Mouse (Mus musculus) kidney, postnatal 25 days (tissue): ENCODE measurements at regions not wholly inside any gene's neighbourhood (a gene's known extent, or its start where the extent isn't known, plus 50 kb on each side); places are given as distances from the start of the nearest gene placed in this dataset.

Experiments used
- DNase-seq, 2 experiments: peaks; one replicate each; pipeline ENCODE4 v3.0.0; 2021; ENCODE audit warnings: mixed read lengths in 2 of 2

- DNase-seq: no peak
Measured at GRCm38 (mm10) chr2:108913967-108914366, 366.6 kb upstream of the Kif18a start.

GRCm38 (mm10) chr2:108919500-108920045 lies 361.0 kb upstream of the Kif18a start:
- no peak for DNase-seq

- no peak for DNase-seq
Measured at GRCm38 (mm10) chr2:108920111-108920510, 360.4 kb upstream of the Kif18a start.

- no peak for DNase-seq
Measured at GRCm38 (mm10) chr2:108935981-108936762, 344.4 kb upstream of the Kif18a start.

- no peak for DNase-seq
Measured at GRCm38 (mm10) chr2:108980921-108981320, 299.6 kb upstream of the Kif18a start.

- no peak for DNase-seq
Measured at GRCm38 (mm10) chr2:109016223-109016622, 264.3 kb upstream of the Kif18a start.

GRCm38 (mm10) chr2:109017018-109017707 lies 263.4 kb upstream of the Kif18a start:
- no peak for DNase-seq

GRCm38 (mm10) chr2:109038131-109038695 lies 242.3 kb upstream of the Kif18a start:
- DNase-seq: no peak
